In the genomic region with DNA sequence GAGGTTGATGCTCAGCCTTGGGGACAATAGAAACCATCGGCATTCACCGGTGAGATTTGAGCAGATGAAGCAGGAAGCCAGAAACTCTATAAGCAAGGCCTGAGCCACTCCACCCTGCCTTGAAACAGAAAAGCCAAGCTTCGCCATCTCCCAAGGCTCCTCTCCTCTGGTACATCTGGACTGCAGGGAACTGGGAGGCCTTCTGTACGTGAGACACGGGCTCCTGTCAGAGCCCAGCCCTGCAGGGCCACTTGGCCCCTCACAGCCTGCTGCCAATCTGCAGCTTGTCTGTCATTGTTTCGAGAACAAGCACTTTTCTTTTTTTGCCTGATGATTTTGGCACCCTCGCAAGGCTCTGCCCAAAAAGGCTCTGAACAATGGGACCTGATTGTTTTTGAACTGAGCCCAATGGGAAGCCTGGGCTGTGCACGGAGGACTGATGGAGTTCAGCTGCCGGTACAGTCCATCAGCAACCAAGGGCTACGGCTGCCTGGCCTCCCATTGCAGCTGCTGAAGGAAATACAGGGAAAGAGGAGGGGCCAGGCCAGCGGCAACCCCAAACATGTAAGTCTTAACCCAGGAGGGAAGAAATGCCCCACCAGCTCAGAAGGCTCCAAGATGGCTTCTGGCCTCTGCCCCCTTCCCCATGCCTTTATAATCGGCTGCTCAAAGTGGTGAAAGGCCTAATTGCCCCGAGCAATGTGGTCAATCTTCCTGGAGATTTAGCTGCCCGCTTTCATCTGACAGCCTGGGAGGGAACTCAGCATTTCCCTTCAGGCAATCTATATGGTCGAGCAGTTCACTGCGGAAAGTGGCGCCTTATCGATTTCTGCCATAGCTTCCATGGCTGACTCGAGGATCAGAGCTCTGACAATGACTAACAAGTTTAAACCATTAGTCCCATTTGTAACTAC, we compare ENCODE assay signal across 8 mouse cellular contexts.
DNase-seq lines count a peak whose midpoint lies in the region; ATAC-seq lines count a peak whose summit lies in the region.

No protein-coding gene starts in this region.

- H3K4me1 ChIP-seq in lung, embryonic 16.5 days (replicated peaks; ENCODE audit: control insufficient read depth, insufficient read depth, low read length): peaks cover 4% of the 10 kb centered on the region; the same call in 1 of the 2 replicates
- peaks cover 17% of the 10 kb centered on the region for H3K4me1 ChIP-seq in forebrain, embryonic 16.5 days (replicated peaks; ENCODE audit: control insufficient read depth, insufficient read depth, low read length)
- peaks cover 10% of the 10 kb centered on the region for H3K4me1 ChIP-seq in neural tube, embryonic 14.5 days (ENCODE audit: control insufficient read depth, insufficient read depth, low read length)

- H3K4me3 ChIP-seq in lung, embryonic 16.5 days (ENCODE audit: low read length): no peak overlapping the region
- no peak overlapping the region for H3K4me3 ChIP-seq in forebrain, embryonic 16.5 days (replicated peaks; ENCODE audit: low read length)
- H3K4me3 ChIP-seq in neural tube, embryonic 14.5 days (ENCODE audit: low read depth, low read length): no peak overlapping the region

- ATAC-seq in lung, embryonic 16.5 days (ENCODE audit: low read depth): peak; percentile 87
- ATAC-seq in forebrain, embryonic 16.5 days: peak; percentile 89
- ATAC-seq in neural tube, embryonic 14.5 days (ENCODE audit: low read depth): peak; percentile 69; the same call in 1 of the 2 replicates

- H3K9ac ChIP-seq in lung, embryonic 16.5 days (ENCODE audit: low read length): no peak overlapping the region
- no peak overlapping the region for H3K9ac ChIP-seq in forebrain, embryonic 16.5 days (replicated peaks; ENCODE audit: low read depth, low read length)
- no peak overlapping the region for H3K9ac ChIP-seq in neural tube, embryonic 14.5 days (replicated peaks; ENCODE audit: low read depth, low read length)

- DNase-seq in lung, postnatal 25 days (ENCODE audit: low spot score): no peak
- peak; percentile 14 to 35 for DNase-seq in layer of hippocampus, postnatal 10 days (ENCODE audit: low spot score in 2 of 2)
- DNase-seq in gastrocnemius, postnatal 36 days: no peak
- no peak for DNase-seq in thymus, postnatal 4 days
- DNase-seq in MN1 (ENCODE audit: low spot score): no peak

- no peaks in the 10 kb centered on the region for H3K9me3 ChIP-seq in lung, embryonic 16.5 days (ENCODE audit: control insufficient read depth, low read length)
- no peaks in the 10 kb centered on the region for H3K9me3 ChIP-seq in forebrain, embryonic 16.5 days (ENCODE audit: control insufficient read depth, low read length)
- H3K9me3 ChIP-seq in neural tube, embryonic 14.5 days (ENCODE audit: control insufficient read depth, low read length): no peaks in the 10 kb centered on the region

- no peaks in the 10 kb centered on the region for H3K36me3 ChIP-seq in lung, embryonic 16.5 days (ENCODE audit: control insufficient read depth, insufficient read depth, low read length)
- H3K36me3 ChIP-seq in forebrain, embryonic 16.5 days (ENCODE audit: control insufficient read depth, insufficient read depth): no peaks in the 10 kb centered on the region
- H3K36me3 ChIP-seq in neural tube, embryonic 14.5 days (ENCODE audit: control insufficient read depth, insufficient read depth, low read length): no peaks in the 10 kb centered on the region

- no peak overlapping the region for H3K4me2 ChIP-seq in lung, embryonic 16.5 days (ENCODE audit: low read depth, low read length)
- peak overlapping the region; percentile 5 for H3K4me2 ChIP-seq in forebrain, embryonic 16.5 days (ENCODE audit: low read length)
- H3K4me2 ChIP-seq in neural tube, embryonic 14.5 days (ENCODE audit: low read depth, low read length): 0 out of 2 replicates have a peak overlapping the region, but pooled peaks have one; percentile 9

- H3K27me3 ChIP-seq in lung, embryonic 16.5 days (ENCODE audit: control insufficient read depth, insufficient read depth, low read depth, low read length): no peaks in the 10 kb centered on the region
- 0 out of 2 replicates have a peak, but pooled peaks cover 4% of the 10 kb centered on the region for H3K27me3 ChIP-seq in forebrain, embryonic 16.5 days (replicated peaks; ENCODE audit: control insufficient read depth, insufficient read depth, low read length)
- H3K27me3 ChIP-seq in neural tube, embryonic 14.5 days (ENCODE audit: control insufficient read depth, insufficient read depth, low read length): no peaks in the 10 kb centered on the region

- 50% methylated on average over 19 of the region's 19 CpGs for WGBS in lung, embryonic 16.5 days
- 12% methylated on average over 19 of the region's 19 CpGs for WGBS in forebrain, embryonic 16.5 days
- 16% methylated on average over 19 of the region's 19 CpGs for WGBS in neural tube, embryonic 14.5 days

- no peak overlapping the region for H3K27ac ChIP-seq in lung, embryonic 16.5 days (ENCODE audit: low read length)
- H3K27ac ChIP-seq in forebrain, embryonic 16.5 days (ENCODE audit: low read length): peak overlapping the region; percentile 3; the same call in 1 of the 2 replicates
- H3K27ac ChIP-seq in neural tube, embryonic 14.5 days (ENCODE audit: low read depth, low read length): no peak overlapping the region

- intact Hi-C loops in gastrocnemius, postnatal 36 days (cut with DNase I): loop anchor here (10.0 kb wide), 1 partner anchor 1630 kb away; no protein-coding TSS in a partner anchor

Comparison
In these comparisons a context has a peak if more than half of its experiments do, and no peak if none do; other contexts are left out.
1. DNase-seq: peak in layer of hippocampus, postnatal 10 days (2 of 2); none in lung, postnatal 25 days (single experiment), gastrocnemius, postnatal 36 days (0 of 2), thymus, postnatal 4 days (single experiment) and MN1 (single experiment).
2. Peak in every context shown above with its lines, with median percentiles within 50 percentile points of each other: ATAC-seq.